Mouse (Mus musculus) granulocyte monocyte progenitor cell, adult 5-6 weeks (primary cell): ENCODE results near the gene Snx30. TPM values are rescaled to one million over a fixed set of nuclear protein-coding genes. Genes with fewer than 3 reads are reported as not detected.

Experiments
- ATAC-seq: replicated peaks from 2 replicates; pipeline ENCODE4 v1.8.0; 2016; ENCODE audit warnings: mild to moderate bottlenecking, moderate TSS enrichment, inconsistent platforms; ENCODE audit not compliant: poor library complexity, severe bottlenecking
- total RNA-seq, 2 experiments: library from RNA; stranded (forward) in 1 of 2; stranded (reverse) in 1 of 2; fragments of 200-712, 200-1000 nt in 1 of 2; fragments of >200 nt in 1 of 2; fragmentation: Nextera tagmentation in 1 of 2; gene quantifications; 2 replicates each; pipeline ENCODE4 v1.2.3; 2014 to 2017

Gene Snx30
- total RNA-seq, 2 experiments from 2014 or later, result 18.8 to 25.8 TPM

DNA sequence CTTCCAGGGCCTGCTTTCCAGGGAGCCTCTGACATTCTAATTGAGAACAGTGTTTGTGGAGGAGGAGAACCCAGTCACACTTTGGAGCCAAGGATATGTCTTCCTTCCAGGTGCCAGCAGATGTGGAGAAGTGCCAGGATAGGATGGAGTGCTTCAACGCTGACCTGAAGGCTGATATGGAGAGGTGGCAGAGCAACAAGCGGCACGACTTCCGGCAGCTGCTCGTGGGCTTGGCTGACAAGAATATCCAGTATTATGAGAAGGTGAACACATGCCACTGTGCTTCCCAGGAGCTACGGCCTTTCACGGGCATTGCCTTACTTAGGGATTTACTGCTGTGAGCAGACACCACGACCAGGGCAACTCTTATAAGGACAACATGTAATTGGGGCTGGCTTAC is 88.8 kb downstream of the Snx30 start:
- ATAC-seq, result no peak

DNA sequence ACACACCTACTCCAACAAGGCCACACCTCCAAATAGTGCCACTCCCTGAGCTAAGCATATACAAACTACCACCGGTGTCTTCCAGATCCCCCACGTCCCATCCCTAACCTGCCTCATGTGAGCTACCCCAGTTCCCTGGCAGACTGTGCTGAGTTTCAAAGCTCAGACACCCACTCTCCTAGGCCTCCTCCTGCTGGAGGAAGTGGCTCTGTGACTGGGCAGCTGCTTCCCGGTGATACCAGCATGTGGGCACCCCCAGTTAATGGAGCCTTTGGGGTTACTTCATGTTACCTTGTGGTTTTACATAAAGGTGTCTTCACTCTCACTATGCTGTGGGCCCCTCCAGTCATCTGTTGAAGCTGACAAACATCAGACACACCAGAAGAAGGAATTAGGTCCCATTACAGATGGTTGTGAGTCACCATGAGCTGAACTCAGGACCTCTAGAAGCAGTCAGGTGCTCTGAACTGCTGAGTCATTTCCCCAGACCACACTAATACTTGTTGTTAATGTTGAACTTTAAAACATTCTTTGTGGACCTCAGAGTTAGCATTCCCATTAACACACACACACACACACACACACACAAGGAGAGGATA is 89.4 kb downstream of the Snx30 start:
- peak; percentile 45 for ATAC-seq

DNA sequence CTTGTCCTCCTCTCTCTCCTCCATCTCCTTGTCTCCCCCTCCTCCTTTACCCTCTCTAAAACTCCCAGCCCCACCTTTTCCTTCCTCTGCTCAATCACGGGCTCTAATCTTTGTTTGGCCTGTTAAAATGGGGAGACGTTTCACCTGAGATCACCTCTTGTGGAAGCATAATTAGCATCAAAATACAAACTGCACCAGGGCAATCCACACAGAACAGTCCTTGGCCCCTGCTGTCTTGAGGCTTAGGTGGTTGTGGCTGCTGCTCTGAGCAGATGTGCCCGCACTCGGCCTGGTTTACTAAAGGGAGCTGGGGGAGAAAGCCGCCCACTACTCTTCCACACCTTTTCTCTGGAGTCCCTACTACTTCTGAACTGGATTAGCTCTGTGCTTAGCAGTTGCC is 90.4 kb downstream of the Snx30 start:
- ATAC-seq, result no peak

DNA sequence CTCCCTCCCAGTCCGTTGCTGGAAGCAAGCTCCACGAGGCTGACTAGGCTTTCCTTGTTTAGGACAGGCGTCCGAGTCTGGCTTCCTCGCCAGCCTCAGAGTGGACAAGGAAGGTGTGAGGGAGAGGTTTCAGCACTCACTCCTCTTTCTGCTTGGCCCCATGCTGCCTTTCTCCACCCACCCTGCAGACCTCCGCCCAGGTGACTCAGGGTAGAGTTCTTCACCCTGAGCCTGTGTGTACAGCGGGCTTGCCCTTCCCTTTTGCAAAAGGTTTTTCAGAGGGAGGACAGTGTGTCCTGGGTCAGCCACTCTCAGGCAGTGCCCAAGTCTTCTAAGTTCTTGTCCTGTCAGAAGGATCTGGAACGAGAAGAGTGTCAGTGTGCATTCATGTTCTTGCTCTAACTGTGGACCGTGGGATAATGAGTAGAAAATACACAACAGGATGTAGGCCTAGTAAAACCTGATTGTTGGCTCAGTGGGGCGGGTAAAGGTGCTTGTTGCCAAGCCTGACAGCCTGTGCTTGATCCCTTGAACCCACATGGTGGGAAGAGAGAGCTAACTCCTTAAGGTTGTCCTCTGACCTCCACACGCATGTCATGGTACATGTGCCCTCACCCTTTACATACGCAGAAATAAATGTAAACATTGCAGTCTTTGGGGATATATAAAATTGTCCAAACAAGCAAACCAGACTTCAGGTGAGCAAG is 92.3 kb downstream of the Snx30 start:
- ATAC-seq, result no peak

DNA sequence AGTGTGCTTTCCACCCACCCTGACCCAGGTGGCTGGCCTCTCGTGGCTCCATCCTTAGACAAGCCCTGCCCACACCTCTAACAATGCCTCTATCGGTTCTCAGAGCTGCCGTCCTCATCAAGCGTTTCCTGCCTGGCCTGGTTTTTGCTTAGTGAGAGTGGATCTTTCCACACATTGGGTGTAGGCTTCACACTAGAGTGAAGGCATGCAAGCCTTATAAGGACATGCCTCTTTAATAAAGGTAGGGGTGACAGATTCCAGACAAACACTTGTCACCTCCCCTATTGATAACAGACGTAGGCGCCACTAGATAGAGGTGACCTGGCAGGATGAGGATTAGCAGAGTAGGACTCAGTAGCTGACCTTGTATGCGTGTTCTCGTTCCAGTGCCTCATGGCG is 92.9 kb downstream of the Snx30 start:
- no peak for ATAC-seq

DNA sequence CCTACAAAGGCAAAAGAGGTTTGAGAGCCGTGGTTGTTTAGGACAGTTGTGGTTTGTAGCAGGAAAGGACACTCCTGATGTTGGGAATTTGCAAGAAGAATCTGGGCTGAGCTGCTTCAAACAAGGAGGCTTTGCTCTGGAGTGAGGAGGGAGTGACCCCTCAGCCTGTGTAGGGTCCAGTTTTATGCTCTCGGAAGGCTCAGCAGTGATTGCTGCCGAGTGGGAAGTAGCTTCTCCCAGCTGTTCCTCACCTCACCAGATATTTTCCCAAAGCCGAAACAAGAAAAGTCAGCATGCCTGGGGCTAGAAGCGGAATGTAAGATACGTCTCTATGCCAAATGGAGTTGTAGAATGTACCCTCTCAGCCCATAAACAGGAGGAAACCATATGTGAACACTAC is 96.2 kb downstream of the Snx30 start:
- no peak for ATAC-seq

DNA sequence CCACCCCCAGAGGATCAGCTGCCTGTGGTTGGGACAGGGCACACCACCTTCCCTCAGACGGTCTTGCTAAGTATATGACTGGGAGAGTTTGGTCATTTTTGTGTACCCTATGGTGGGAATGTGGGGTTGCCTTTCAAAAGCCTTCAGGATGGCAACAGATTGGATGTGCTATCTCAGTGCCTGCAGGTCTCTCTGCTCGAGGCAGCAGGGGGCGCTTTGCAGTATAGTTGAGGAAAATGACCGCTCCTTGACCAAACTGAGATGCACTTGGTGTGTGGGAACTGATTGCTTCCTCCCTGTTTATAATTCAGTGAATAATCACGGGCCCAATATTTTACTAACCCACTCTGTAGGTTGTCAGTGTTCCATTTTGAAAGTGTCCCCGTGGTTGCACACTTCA is 96.9 kb downstream of the Snx30 start:
- ATAC-seq, result 0 out of 2 replicates have a peak, but pooled peaks have one; percentile 19

DNA sequence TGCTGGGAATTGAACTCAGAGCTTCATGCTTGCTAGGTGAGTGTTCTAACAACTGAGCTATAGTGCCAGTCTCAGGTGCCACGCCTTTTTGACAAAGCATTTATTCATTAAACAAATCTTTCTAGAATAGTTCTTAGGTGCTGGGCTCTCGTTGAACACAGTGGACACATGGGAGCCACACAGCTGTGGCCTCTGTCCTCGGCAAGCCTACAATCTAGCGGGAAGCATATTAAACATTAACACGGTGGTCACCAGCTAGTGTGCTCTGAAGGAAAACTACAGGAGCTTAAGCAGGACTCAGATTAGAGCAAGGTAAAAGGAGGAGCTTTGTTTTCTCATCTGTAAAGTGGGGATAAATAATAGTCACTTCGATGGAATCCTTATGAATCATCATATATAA is 101.5 kb downstream of the Snx30 start:
- ATAC-seq, result no peak

DNA sequence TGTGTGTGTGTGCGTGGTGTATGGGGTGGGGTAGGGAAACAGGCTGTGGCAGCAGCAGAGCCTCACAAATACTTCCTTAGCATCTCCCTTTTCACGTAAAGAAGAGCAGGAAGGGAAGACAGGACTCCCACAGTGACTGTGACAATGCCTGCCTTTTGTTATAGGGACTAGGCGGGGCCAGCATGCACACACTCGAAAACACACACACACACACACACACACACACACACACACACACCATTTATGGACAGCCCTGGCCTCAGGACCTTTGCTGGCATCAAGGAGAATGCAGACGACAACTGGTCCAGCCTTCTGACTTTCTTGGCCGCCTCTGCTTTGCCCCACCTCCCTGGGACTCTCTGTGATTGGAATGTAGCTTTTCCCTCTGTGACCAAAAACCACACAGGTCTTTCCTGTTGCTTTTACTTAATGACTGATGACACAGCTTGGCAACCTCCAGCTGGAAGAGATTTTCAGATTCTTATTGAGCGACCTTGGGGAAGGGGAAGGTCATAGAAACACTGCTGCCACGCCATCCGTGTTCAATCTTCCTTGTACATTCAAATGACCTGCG is 102.1 kb downstream of the Snx30 start:
- no peak for ATAC-seq

DNA sequence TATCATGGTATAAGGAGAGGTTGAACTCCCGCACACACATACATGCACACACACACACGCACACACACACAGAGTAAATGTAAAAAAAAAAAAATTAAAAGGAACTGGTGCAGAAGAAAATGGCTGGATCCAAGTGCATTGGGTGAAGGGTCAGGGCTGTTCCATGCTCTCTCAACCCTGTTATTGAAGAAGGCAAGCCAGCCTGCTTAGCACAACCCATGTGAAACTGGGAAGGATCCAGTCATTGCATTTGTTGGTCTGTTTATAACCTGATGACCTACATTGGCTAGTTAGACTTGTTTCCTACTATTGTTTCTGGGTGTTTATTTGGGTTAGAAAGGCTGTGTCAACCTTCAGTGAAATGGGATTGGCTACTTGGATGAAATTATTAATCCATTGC is 103.1 kb downstream of the Snx30 start:
- no peak for ATAC-seq

DNA sequence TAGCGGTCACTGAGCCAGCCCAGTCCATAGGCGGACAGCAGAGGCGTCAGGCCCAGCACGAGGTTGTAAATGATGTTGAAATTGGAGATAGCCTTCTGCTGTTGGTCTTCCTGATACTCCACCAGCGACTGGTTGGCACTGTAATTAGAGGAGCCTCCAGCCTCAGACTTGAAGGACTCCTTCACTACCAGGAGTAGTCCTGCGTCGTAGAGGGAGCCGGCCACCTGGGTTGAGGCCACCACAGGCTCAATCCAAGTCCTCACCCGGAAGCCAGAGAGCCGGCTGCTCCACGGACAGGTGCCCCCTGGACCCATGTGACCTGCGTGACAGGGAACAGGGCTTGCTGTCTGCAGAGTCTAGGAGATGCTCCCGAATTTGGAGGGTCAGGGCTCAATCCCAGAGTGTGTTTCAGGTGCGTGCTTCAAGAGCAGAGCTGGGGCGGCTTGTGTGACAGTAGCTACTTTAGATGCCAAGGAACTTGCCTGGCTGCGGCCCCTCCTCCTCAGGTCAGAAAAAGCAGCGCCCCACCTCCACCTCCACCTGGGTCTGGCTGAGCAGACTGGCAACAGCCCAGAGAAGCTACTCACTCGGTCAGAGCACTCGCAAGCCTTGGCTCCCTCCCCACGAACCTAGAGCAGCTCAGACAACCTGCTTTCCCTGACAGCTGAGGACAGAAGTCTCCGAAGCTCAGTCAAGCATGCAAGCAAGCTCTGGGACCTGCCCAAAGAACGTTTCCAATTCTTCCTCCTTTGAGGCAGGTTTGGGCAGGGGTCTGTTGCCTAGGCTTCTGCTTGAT is 109.2 kb downstream of the Snx30 start, which contains the start of gene Slc46a2:
TSS of gene Slc46a2 (minus strand) at position 449 of the 796 bp plus-strand sequence.
- no peak for ATAC-seq

DNA sequence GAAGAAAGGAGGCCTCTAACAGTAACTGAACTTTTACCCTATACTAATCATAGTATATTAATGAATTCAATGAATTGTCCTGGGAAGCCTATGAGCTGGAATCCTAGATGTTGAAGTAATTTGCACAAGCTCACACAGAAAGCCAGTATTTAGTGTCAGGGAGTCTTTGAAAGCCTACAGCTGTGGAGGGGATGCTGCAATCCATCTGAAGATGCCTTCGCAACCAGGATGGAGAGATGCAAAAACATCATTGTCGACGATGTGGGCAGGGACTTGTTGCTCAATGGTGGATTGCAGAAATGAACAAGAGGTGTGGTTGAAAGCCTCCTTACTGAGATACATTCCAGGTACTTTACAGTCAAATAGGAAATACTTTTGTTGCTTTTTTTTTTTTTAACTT is 112.3 kb downstream of the Snx30 start:
- ATAC-seq, result 0 out of 2 replicates have a peak, but pooled peaks have one; percentile 27

DNA sequence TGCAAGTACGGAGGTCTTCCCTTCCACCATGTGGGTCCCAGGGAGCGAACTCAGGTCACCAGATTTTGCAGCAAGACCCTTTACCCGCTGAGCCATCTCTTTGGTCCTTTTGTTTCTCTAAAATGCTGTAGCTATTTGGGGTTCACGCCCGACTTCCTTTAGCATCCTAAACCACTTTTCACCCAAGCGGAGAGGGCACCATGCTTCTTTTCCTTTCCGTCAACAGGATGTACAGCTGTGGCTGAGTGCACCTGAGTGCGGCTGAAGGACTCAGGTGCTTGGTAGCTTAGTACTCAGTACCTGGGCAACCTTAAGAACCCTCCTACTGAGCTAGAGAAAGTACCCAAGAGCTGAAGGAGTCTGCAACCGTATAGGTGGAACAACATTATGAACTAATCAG is 119.4 kb downstream of the Snx30 start:
- ATAC-seq, result no peak

DNA sequence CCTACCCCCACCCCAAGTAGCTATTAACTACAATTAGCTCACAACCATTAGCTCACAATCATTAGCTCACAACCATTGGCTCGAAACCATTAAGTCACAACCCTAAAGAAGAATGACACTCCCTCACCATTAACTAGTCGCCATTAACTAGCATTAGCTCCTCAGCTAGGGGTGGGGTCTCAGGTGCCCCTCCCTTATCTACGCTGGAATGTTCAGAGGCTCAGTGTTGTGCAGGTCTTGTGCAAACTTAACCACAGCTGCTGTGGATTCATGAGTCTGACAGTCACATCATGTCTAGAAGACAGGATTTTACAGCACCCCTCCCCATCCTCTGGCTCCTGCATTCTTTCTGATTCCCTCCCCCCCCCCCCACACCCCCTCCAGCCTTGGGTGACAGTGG is 122.0 kb downstream of the Snx30 start:
- ATAC-seq, result no peak

DNA sequence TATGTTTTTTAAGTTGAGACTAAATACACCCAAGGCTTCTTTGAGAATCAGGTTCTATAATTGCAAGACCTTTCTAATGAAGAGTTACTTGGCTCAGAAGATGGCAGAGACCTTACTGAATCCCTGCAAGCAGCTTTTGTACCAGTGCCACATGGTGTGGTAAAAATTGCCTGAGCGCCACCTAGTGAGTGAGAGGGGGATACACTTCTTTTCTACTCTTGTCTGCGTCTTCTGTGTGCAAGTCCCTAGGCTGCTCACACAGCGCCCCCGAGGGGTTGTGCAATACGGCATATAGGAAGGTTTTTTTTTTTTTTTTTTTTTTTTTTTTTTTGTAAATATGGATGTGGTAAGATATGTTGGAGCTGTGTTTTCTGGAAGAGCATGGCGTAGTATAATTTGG is 122.7 kb downstream of the Snx30 start:
- peak; percentile 99 for ATAC-seq

DNA sequence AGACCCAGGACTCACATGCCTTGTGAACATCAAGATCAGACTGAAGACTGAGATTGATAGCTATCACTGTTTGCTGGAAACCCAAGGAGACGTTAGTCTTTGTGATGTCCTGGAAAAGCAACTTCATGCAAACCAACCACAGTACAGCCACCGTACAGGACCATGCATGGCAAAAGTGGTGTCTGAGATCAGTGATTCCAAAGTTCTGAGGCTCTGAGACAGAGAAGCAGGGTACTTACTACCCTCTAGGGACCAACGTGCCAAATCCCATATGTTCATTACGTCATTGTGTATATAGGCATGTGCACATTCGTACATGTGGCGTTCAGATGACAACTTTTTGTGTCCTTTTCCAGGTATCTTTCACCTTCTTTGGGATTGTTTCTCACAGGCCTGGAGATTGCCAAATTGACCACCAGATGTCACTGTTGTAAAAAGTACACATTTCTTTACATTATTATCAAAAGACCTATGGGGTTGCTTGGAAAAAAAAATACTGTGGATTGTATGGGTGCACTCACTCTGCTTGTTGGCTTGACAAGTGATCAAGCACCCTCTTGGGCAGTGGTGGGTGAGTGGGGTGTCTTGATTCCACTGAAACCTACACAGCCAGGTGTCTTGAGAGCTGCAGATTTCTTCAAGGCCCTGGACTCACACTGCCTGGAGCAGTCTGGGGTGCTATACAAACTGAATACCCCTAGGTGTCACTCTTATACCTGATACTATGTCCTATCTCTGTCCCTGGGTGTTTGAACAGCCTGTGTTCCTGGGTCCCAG is 127.1 kb downstream of the Snx30 start:
- peak; percentile 72 for ATAC-seq

DNA sequence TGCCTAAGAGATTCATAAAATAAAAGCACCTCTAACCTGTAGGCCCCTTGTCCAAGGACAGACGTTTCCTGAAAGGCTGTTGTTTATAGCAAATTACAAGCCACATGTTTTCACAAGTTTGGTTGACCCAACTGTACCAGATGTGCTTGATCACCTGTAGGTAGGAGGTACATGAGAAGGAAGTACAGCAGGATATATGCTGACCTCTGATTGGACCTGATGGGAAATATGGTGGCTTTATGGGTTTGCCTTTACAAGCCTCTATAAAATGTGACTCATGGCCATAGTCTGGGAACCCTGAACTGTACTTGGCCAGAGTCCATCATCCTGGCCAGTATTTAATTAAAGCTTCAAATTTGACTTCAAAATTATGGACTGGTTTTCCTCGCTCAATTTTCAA is 131.9 kb downstream of the Snx30 start:
- no peak for ATAC-seq
